Mouse (Mus musculus) testis, adult 2 months (tissue): ENCODE data around the gene Astn2. TPM values are rescaled to one million over a fixed set of nuclear protein-coding genes. Genes with fewer than 3 reads are reported as not detected.

Experiments
- H3K27ac ChIP-seq: fragments of 200-500 bp; 2 replicates; pipeline ENCODE4 v1.5.1; 2012; ENCODE audit warnings: low read depth, low read length; ENCODE audit not compliant: control insufficient read depth, insufficient read depth
- H3K27me3 ChIP-seq: fragments of 200-500 bp; 2 replicates; pipeline ENCODE4 v1.6.1; 2012; ENCODE audit warnings: mild to moderate bottlenecking, low read length, moderate library complexity; ENCODE audit not compliant: control insufficient read depth, insufficient read depth
- H3K36me3 ChIP-seq: fragments of 200-500 bp; 2 replicates; pipeline ENCODE4 v1.6.1; 2012; ENCODE audit warnings: mild to moderate bottlenecking, low read length; ENCODE audit not compliant: control insufficient read depth, insufficient read depth
- H3K4me1 ChIP-seq: fragments of 200-500 bp; 2 replicates; pipeline ENCODE4 v1.6.1; 2012; ENCODE audit warnings: low read length; ENCODE audit not compliant: control insufficient read depth, insufficient read depth
- H3K4me3 ChIP-seq: fragments of 200-500 bp; 2 replicates; pipeline ENCODE4 v1.5.1; 2012; ENCODE audit warnings: low read depth, mild to moderate bottlenecking, low read length, moderate library complexity, mixed read lengths; ENCODE audit not compliant: control insufficient read depth
- CTCF ChIP-seq: fragments of 200-500 bp; IDR thresholded peaks from 2 replicates; pipeline ENCODE4 v1.5.1; 2012; ENCODE audit warnings: low read depth, mild to moderate bottlenecking, inconsistent platforms, low read length, moderate library complexity; ENCODE audit not compliant: control insufficient read depth, insufficient read depth, insufficient replicate concordance
- POLR2A ChIP-seq: fragments of 200-500 bp; IDR thresholded peaks from 2 replicates; pipeline ENCODE4 v1.6.1; 2012; ENCODE audit warnings: low read depth, mild to moderate bottlenecking, inconsistent platforms, low read length, moderate library complexity; ENCODE audit not compliant: control insufficient read depth
- polyA plus RNA-seq: library from polyadenylated mRNA; depleted of rRNA; stranded (reverse); fragments of >200 nt; gene quantifications from 2 replicates; pipeline ENCODE4 v1.2.3, GENCODE M21; 2012

Gene Astn2
- polyA plus RNA-seq, 1 experiment, result 0.20 TPM

- no peaks in the 10 kb centered on the region for H3K27me3 ChIP-seq
- no peak overlapping the region for H3K4me3 ChIP-seq
- H3K27ac ChIP-seq, result no peak overlapping the region
- no peaks in the 10 kb centered on the region for H3K4me1 ChIP-seq
- H3K36me3 ChIP-seq, result no peaks in the 10 kb centered on the region
- TF ChIP-seq CTCF (no peak), POLR2A (no peak)
Observed at GRCm38 (mm10) chr4:66029901-66030300, 374.5 kb downstream of the Astn2 start.

DNA sequence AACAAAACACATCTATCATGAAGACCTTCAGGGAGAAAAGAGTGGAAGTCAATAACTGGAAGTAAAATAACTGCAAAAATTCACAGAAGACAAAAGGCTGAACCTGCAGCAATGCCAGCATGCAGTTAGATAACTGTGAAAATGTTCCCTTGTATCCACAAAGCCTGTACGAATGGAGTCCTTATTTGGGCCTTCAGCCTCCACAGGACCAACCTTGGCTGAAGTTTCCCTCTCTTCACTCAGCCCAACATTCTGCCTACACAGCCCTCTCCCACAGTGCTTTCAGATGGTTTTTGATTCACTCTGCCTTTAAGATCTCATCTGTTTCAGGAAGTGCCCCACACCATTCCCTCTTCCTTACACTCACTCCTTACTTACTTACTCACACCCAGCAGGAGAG lies 376.5 kb downstream of the Astn2 start:
- H3K4me1 ChIP-seq, result no peaks in the 10 kb centered on the region
- no peak overlapping the region for H3K27ac ChIP-seq
- no peak for TF ChIP-seq CTCF
- TF ChIP-seq POLR2A, result no peak
- H3K4me3 ChIP-seq, result no peak overlapping the region
- no peaks in the 10 kb centered on the region for H3K36me3 ChIP-seq
- H3K27me3 ChIP-seq, result no peaks in the 10 kb centered on the region

DNA sequence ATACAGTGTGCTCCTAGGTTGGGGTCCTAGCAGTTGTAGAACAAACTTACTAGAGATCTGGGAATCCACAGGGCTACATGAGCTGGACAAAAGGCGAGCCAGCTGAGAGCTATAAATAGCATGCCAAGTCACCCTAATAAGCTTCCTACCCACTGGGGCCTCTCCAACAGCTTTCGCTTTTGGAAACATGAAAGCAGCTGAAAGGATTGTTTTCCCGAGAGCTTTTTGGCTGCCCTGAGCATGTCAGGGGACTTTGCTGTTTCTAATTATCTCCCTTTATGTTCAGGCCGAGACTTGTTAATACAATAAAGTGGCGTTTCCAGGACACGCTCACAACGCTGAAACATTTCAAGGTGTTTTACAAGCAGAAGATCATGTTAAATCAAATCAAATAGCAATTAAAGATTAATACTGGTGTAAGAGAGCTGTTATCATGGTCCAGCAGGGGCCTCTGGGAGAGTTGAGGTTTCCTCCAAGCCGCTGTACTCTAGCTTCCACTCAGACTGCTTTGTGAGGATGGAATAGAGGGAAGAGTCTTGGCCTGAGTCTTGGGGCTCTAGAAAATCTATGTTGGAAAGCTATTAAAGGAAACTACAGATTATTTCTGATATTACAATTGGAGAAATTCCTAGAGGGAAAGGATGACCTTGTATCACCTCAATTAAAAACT lies 378.9 kb downstream of the Astn2 start:
- H3K4me1 ChIP-seq, result no peaks in the 10 kb centered on the region
- H3K4me3 ChIP-seq, result no peak overlapping the region
- H3K27ac ChIP-seq, result no peak overlapping the region
- no peaks in the 10 kb centered on the region for H3K27me3 ChIP-seq
- no peak for TF ChIP-seq POLR2A
- TF ChIP-seq CTCF, result no peak
- no peaks in the 10 kb centered on the region for H3K36me3 ChIP-seq

GRCm38 (mm10) chr4:66002936-66003335 lies 401.5 kb downstream of the Astn2 start:
- no peaks in the 10 kb centered on the region for H3K4me1 ChIP-seq
- no peaks in the 10 kb centered on the region for H3K36me3 ChIP-seq
- TF ChIP-seq CTCF (no peak), POLR2A (no peak)
- no peak overlapping the region for H3K27ac ChIP-seq
- H3K4me3 ChIP-seq, result no peak overlapping the region
- H3K27me3 ChIP-seq, result no peaks in the 10 kb centered on the region

GRCm38 (mm10) chr4:65983643-65984042 lies 420.8 kb downstream of the Astn2 start:
- Histone ChIP-seq H3K4me3 (no peak overlapping the region), H3K27ac (no peak overlapping the region), H3K27me3 (no peaks in the 10 kb centered on the region), H3K36me3 (no peaks in the 10 kb centered on the region), H3K4me1 (no peaks in the 10 kb centered on the region)
- TF ChIP-seq CTCF (no peak), POLR2A (no peak)

GRCm38 (mm10) chr4:65982882-65983281 lies 421.5 kb downstream of the Astn2 start:
- no peak for TF ChIP-seq CTCF
- Histone ChIP-seq H3K4me1 (no peaks in the 10 kb centered on the region), H3K4me3 (no peak overlapping the region), H3K27me3 (no peaks in the 10 kb centered on the region), H3K36me3 (no peaks in the 10 kb centered on the region), H3K27ac (no peak overlapping the region)

- Histone ChIP-seq H3K4me1 (no peaks in the 10 kb centered on the region), H3K27ac (no peak overlapping the region), H3K36me3 (no peaks in the 10 kb centered on the region), H3K4me3 (no peak overlapping the region), H3K27me3 (no peaks in the 10 kb centered on the region)
- TF ChIP-seq POLR2A (no peak), CTCF (no peak)
Observed at GRCm38 (mm10) chr4:65976251-65976650, 428.2 kb downstream of the Astn2 start.

DNA sequence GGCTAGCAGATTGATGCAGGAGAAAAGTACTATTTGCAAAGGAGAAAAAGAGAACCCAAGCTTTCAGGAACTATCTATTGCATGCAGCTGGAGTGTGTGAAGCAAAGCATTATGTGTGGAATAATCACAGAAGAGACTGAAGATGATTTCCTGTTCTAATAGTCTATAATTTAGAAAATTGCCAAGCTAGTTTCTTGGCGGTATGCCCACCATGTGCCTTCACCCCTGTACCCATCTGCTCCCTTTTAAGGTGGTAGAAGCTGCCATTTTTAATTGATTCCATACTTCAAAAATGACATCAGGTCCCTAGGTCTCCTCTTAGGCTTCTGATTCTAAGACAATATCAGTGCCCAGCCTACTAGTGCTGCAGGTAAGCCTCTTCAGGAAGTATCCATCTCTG lies 432.0 kb downstream of the Astn2 start:
- H3K27ac ChIP-seq, result no peak overlapping the region
- no peak overlapping the region for H3K4me3 ChIP-seq
- no peaks in the 10 kb centered on the region for H3K27me3 ChIP-seq
- no peaks in the 10 kb centered on the region for H3K36me3 ChIP-seq
- H3K4me1 ChIP-seq, result no peaks in the 10 kb centered on the region
- TF ChIP-seq POLR2A (no peak), CTCF (no peak)
